Mouse (Mus musculus) brown adipose tissue, adult 24 weeks (tissue): ENCODE data around the gene Rangap1. TPM values are rescaled to one million over a fixed set of nuclear protein-coding genes. Genes with fewer than 3 reads are reported as not detected.
"Not testable (repeated sequence)": the region's sequence is repeated elsewhere in the genome, so short reads cannot be mapped to it uniquely, and the experiment has no call there.

Experiments used
- H3K27ac ChIP-seq: fragments of 200-500 bp; replicated peaks from 2 replicates; pipeline ENCODE4 v1.5.1; 2012; ENCODE audit warnings: low read depth, mild to moderate bottlenecking, low read length
- H3K4me1 ChIP-seq: fragments of 200-500 bp; 2 replicates; pipeline ENCODE4 v1.6.1; 2012; ENCODE audit warnings: low read length, mixed read lengths; ENCODE audit not compliant: control insufficient read depth, insufficient read depth, insufficient read length
- H3K4me3 ChIP-seq: fragments of 200-500 bp; 2 replicates; pipeline ENCODE4 v1.5.1; 2012; ENCODE audit warnings: low read depth, mild to moderate bottlenecking, low read length, moderate library complexity; ENCODE audit not compliant: insufficient read depth
- polyA plus RNA-seq: library from polyadenylated mRNA; stranded (reverse); fragments of >200 nt; gene quantifications from 2 replicates; pipeline ENCODE4 v1.2.4, GENCODE M21; 2012; ENCODE audit not compliant: missing spikeins, insufficient read depth, insufficient read length

The Rangap1 gene
- polyA plus RNA-seq, 1 experiment: 15.0 TPM

DNA sequence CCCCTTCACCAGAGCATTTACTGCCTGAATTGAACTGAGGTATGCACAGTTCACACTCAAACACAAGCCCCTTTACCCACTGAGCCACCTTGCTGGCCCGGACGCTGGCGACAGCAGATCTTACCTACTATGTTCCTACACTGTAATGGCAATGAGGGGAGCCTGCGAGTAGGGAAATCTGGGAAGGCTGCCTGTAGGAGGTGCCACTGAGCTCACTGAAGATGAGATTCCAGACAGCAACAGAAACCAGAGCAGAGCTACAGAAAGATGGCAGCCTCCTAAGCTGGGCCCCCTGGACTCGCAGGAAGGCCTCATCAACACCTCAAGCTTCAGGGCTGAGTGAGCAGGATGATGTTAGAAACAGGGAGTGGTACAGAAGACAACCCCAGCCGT, 26.2 kb downstream of the Rangap1 start:
- H3K27ac ChIP-seq: no peak overlapping the region
- H3K4me3 ChIP-seq: no peak overlapping the region
- no peaks in the 10 kb centered on the region for H3K4me1 ChIP-seq

DNA sequence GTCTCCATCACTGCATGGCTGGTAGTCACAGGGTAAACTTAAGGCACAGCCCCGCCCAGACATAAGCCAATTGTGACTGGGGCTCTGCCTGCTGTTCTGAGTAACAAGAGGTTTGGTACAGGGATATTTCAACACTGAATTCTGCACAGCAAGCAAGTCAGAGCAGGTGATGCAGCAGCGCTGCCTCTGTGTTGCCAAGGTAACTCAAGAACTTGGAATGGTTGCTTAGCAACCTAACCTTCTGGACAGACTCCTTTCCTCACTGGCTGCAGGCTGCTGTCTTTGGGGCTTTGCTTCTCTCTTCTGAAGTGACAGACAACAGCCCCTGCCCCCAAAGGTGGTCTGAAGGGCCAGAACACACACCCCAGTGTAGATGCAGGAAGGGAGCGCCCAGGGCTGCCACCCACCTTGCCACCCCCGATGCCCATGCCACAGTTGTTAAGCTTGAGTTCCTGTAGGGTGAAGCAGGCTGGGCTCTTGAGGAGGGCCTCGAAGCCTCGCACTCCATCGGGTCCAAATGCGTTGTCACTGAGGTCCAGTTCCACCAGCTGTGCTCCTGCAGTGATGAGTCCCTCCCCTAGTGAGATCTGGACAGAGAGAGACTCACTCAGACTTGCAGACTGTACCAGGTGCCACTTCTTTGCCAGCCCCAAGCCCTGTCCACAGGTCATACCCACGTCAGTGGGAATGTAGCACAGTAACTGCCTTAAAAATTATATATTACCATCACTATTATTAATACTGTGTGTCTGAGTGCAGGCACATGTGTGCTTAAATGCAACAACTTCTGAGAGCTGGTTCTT, 26.8 kb downstream of the Rangap1 start:
- H3K27ac ChIP-seq: no peak overlapping the region
- no peaks in the 10 kb centered on the region for H3K4me1 ChIP-seq
- H3K4me3 ChIP-seq: no peak overlapping the region

DNA sequence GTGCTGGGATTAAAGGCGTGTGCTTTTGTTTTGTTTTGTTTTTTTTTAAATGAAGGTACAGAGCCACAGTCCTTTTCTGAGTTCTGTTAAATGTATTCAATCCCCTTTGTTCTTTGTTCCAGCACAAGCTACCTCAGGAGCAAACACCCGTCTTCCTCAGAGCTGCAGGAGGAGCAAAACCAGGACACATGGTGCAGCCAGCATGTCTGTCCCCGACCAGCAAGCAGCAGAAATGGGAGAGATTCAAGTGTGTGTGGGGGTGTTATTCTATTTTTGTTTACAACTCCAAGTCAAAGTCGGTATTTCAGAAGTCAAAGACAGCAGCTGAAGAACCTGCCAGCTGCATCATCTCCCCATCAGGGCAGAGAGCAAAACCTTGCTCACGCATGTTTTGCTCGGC, 31.6 kb downstream of the Rangap1 start:
- no peaks in the 10 kb centered on the region for H3K4me1 ChIP-seq
- no peak overlapping the region for H3K4me3 ChIP-seq
- no peak overlapping the region for H3K27ac ChIP-seq

DNA sequence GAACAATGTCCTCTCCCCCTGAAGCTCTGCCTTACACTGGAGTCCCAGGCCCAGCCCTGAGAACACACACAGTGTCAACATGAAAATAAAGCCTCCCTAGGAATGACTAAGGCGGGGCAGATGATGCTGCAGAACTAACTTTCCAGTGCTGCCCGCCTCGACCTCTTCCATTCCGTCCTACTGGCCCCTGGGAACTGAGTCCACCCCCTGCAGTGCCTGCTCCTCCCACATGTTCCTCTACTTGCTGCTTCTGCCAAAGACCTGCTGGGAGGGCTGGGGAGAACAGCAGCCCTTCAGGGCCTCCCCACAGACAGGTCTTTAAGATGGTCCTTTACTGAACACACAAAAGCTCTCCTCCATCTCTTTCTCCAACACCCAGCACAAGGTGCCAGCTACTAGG, 34.5 kb downstream of the Rangap1 start:
- no peaks in the 10 kb centered on the region for H3K4me1 ChIP-seq
- no peak overlapping the region for H3K27ac ChIP-seq
- H3K4me3 ChIP-seq: no peak overlapping the region

DNA sequence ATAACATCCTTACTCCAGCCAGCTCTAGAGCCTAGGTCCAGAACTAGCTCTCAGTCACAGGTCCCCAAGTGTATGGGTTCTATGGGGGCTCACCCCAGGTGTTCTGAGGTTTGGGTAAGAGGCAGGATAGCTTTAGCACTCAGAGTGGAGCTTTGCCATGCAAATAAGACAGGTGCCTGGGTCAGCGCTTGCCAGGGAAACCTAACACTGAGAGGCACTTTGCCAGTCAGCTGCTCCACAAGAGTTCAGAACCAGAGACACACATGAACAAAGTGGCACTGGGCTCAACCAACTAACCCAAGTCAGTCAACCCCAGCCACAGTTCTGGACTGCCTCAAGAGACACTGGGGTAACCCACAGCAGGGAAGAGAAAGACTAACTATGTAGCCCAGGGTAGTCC, 35.6 kb downstream of the Rangap1 start:
- no peaks in the 10 kb centered on the region for H3K4me1 ChIP-seq
- no peak overlapping the region for H3K4me3 ChIP-seq
- no peak overlapping the region for H3K27ac ChIP-seq

DNA sequence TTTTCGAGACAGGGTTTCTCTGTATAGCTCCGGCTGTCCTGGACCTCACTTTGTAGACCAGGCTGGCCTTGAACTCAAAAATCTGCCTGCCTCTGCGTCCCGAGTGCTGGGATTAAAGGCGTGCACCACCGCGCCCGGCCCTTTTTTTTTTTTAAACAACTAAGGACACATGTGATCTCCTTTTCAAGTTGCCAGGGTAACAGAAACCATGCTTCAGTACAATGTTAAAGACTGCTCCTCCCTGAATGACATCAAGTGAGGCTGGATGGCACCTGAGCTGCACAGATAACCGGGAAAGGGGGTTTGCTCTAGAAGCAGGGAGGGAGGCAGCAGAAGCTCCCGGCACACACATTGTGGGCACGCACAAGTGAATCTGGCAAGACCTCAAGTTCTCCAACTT, 36.3 kb downstream of the Rangap1 start:
- Histone ChIP-seq H3K4me1 (no peaks in the 10 kb centered on the region), H3K27ac (no peak overlapping the region), H3K4me3 (no peak overlapping the region)

DNA sequence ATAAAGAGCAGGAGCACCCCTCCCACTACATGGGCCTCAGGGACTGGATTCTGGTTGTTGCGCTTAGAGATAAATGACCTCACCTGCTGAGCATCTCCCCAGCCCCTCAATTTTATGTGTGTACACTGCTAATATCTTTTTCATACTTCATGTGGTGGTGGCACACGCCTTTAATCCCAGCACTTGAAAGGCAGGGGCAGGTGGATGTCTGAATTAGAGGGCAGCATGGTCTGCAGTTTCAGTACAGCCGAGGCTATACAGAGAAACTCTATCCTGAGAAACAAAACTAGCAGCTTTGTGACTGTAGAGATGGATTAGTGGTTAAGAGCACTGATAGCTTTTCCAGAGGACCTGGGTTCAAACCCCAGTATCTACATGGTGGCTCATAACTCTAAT, 42.2 kb downstream of the Rangap1 start:
- Histone ChIP-seq H3K4me1 (peaks cover 8% of the 10 kb centered on the region; the same call in 1 of the 2 replicates), H3K4me3 (no peak overlapping the region), H3K27ac (no peak overlapping the region)

DNA sequence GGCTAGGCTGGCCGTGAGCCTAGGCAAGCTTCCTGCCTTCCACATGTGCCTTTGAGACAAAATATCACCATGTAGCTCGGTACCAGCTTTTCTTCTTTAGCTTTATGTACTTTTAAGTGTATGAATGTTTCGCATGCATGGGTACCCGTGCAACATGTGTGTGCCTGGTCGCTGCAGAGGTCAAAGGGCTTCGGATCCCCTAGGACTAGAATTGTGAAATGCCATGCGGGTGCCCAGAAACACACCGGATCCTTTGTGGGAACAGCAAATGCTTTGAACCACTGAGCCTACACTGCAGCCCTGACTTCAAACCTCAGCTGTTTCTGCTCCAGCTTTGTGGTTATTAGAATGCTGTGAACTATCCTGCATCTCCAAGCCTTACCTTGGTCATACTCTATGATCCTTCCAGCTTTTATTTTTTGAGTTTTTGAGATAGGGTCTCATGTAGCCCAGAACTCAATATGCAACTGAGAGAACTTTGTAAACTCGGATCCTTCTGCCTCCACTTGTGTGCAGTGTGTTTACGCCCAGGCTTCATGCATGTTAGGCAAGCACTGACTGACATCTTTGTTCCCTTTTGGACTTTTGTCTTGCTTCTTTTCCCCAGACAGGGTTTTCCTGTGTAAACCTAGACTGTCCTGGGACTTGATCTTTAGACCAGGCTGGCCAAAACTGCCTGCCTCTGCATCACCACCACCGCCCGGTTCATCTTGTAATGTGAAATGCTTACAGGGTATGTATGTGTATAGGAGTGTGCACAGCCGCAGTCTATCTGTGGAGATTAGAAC, 42.8 kb downstream of the Rangap1 start:
- H3K27ac ChIP-seq: no peak overlapping the region
- H3K4me1 ChIP-seq: peaks cover 8% of the 10 kb centered on the region; the same call in 1 of the 2 replicates
- no peak overlapping the region for H3K4me3 ChIP-seq

DNA sequence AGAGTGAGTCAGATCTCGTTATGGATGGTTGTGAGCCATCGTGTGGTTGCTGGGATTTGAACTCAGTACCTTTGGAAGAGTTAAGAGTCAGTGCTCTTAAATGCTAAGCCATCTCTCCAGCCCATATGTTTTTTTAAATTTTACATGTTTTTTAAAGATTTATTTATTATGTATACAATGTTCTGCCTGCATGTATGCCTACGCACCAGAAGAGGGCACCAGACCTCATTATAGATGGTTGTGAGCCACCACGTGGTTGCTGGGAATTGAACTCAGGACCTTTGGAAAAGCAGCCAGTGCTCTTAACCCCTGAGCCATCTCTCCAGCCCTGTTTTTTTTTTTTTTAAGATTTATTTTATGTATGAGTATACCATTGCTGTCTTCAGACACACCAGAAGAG, 44.0 kb downstream of the Rangap1 start:
- not testable (repeated sequence) for H3K27ac ChIP-seq, H3K4me3 ChIP-seq, H3K4me1 ChIP-seq

DNA sequence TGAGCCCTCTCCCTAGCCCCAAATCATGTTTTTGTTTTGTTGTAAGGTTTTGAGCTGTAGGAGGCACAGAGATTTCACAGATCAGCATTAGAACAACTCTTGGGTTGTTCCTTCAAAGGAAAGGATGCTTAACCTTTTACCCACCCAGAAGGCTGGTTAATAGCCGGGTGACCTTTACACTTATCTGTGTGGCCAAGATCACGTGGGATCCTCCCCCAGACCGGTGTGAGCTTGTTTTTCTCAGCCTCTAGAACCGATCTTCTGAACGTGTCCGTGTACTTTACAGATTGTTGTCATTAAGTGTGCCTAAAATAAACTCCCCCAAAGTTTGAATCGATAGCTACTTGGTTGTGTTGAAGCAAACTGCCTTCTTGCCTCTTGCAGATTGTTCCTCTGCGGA, 44.7 kb downstream of the Rangap1 start:
- Histone ChIP-seq H3K4me3 (no peak overlapping the region), H3K27ac (peak overlapping the region; percentile 55), H3K4me1 (peaks cover 8% of the 10 kb centered on the region; the same call in 1 of the 2 replicates)

DNA sequence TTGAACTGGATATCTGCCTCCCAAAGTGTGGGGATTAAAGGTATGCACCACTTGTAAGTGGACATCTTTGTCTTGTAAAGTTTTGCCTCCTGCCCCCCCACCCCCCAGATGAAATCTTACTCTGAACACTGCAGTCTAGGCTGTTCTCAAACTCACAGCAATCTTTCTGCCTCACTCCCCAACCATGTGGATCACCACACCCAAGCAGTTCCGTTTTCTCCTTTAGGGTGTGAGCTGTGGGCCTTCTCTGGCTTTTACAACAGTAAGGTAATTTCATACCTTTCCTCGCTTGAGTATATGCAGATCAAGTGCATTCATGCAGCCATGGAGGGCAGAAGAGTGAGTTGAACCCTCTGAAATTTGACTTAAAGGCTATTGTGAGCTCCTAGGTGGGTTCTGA, 45.2 kb downstream of the Rangap1 start:
- Histone ChIP-seq H3K4me3 (no peak overlapping the region), H3K27ac (peak overlapping the region; percentile 55), H3K4me1 (peaks cover 8% of the 10 kb centered on the region; the same call in 1 of the 2 replicates)

DNA sequence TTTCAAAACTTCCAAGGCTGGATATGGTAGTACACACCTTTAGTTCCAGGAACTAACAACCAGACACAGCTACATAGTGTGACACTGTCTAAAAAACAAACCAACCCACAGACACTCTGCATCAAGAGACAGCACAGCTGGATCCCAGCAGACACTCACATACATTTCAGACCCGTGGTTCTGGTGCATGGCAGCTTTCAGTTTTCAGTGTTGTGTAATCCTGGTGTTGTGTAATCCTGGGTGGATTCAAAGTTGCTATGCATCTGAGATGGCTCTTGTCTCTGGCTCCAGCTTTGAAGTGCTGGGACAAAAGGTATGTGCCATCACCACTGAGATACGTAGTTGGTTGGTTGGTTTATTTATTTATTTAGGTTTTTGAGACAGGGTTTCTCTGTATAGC, 46.8 kb downstream of the Rangap1 start:
- Histone ChIP-seq H3K27ac (no peak overlapping the region), H3K4me3 (no peak overlapping the region), H3K4me1 (peaks cover 10% of the 10 kb centered on the region; the same call in 1 of the 2 replicates)

DNA sequence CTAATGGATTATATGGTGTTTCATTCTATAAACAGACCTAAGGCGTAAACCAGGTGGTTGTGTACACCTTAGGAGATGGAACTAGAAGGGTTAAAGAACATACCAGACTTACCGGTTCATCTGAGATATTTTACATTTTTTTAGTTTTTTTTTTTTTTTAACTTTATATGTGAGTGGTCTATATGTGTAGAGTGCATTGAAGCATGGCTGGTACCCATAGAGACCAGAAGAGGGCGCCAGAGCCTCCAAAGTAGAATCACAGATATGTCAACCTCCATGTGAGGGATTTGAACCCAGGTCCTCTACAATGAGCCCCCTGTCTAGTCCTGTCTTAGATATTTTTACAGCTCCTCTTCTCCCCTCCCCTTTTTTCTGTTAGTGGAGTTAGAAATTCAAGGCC, 47.5 kb downstream of the Rangap1 start:
- no peak overlapping the region for H3K27ac ChIP-seq
- H3K4me3 ChIP-seq: no peak overlapping the region
- H3K4me1 ChIP-seq: peaks cover 10% of the 10 kb centered on the region; the same call in 1 of the 2 replicates

DNA sequence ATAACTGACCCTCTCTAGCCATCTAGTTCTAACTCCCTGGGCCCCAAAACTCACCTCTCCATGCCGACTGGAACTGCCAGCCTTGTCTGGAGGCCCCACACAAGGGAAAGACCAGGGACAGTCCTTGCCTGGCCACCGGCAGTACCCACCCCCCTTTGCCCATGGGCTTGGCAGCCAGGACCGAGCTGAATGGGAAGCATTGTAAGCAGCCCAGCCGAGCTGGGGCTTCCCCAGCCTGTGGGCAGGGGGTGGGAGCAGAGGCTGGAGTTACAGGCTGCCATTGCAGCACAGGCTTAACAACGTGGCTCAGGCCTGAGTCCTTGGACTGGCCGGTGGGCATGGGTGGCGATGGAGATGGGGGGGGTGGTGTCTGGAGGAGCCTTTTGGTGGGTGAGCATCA, 48.2 kb downstream of the Rangap1 start, which contains the start of gene Chadl:
Gene Chadl (minus strand): TSS at position 113 of the 400 bp plus-strand sequence.
- Histone ChIP-seq H3K4me3 (no peak within 1 kb of the TSS), H3K4me1 (peaks cover 10% of the 10 kb centered on the region; the same call in 1 of the 2 replicates), H3K27ac (no peak within 1 kb of the TSS)

DNA sequence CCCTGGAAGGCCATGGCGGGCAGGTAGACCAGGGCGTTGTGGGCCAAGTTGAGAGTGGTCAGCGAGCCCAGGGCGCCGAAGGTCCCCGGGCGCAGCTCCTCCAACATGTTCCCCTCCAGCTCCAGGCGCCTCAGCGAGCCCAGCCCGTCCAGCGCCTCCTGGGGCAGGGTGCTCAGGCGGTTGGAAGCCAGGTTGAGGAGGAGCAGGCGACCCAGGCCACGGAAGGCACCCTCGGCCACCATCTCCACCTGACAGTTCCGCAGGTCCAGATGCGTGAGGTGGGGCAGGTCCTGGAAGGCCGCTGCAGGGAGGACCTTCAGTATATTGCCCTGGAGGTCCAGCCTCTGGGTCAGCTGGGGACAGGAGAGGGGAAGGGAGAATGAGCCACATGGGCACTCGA, 50.4 kb downstream of the Rangap1 start:
- H3K4me3 ChIP-seq: peak overlapping the region; percentile 62
- H3K4me1 ChIP-seq: 0 out of 2 replicates have a peak, but pooled peaks cover 2% of the 10 kb centered on the region
- H3K27ac ChIP-seq: no peak overlapping the region
